9 mouse cellular contexts compared by ENCODE assay signal in the genomic region with DNA sequence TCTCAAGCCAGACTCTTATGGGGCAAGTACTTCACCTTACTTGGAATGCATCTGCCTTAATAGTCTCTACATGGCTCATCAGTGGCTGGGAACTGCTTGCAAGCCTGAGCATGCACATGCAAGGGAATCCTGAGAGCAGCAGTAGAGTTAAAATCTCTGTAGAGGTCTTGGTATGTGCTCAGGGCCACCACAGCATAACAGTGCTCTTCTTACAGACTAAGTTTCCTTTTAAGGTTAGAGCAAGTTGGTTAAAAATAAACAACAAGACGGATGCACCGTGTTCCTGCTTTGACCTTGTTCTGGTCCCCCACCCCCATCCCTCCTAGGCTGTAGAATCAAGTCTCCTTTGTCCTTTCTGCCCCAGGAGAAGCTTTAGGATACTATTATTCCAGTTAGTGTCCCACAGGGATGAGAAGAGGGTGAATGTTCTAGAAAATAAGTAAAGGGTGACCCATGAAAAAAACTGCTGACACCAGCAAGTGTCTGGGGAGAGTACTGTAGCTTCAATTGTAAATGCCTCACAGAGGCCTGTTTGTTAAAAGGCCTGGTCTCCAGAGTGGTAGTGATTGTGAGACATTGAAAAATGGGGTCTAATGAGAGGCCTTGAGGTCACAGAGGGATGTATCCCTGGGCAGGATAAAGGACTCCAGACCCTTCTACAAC. TPM values are rescaled to one million over a fixed set of nuclear protein-coding genes. Genes with fewer than 3 reads are reported as not detected.
DNase-seq lines count a peak whose midpoint lies in the region; ATAC-seq and TF ChIP-seq lines count a peak whose summit lies in the region.
"Had no signal": no experiment of that assay in that cellular context is flagged by ENCODE, and none has a peak within 500 bp of the region (broad histone marks: within the 10 kb centered on the region; RNA-seq: fewer than 3 reads in every experiment).

No protein-coding gene starts in this region.

- peak overlapping the region; percentile 36; the same call in 1 of the 2 replicates for H3K27ac ChIP-seq in kidney, embryonic 16.5 days (ENCODE audit: low read length)
- no peak overlapping the region for H3K27ac ChIP-seq in ES-E14 (ENCODE audit: insufficient read depth, low read depth, low read length, poor library complexity, severe bottlenecking)
- peak overlapping the region; percentile 80 for H3K27ac ChIP-seq in embryonic fibroblast, embryonic 13.5 days (ENCODE audit: insufficient read depth, low read length)
- H3K27ac ChIP-seq in stomach, embryonic 15.5 days, result peak overlapping the region; percentile 19; the same call in 1 of the 2 replicates
- H3K27ac ChIP-seq: hindbrain, postnatal 0 days had no signal

- TF ChIP-seq POLR2A in embryonic fibroblast, embryonic 13.5 days (IDR thresholded peaks at IDR 0.05; ENCODE audit: low read depth, low read length), result no peak

- WGBS in kidney, embryonic 16.5 days, result 16% methylated on average over 2 of the region's 2 CpGs
- 8% methylated on average over 2 of the region's 2 CpGs for WGBS in stomach, embryonic 15.5 days

- no peak for TF ChIP-seq CTCF in embryonic fibroblast, embryonic 13.5 days (IDR thresholded peaks at IDR 0.05; ENCODE audit: borderline replicate concordance, insufficient read depth, low read length)

- H3K4me3 ChIP-seq in kidney, embryonic 16.5 days (ENCODE audit: low read length), result no peak overlapping the region
- no peak overlapping the region for H3K4me3 ChIP-seq in ES-E14 (ENCODE audit: insufficient read depth in 1 of 2, low read depth in 1 of 2, low read length in 2 of 2, poor library complexity in 1 of 2, severe bottlenecking in 1 of 2)
- no peak overlapping the region for H3K4me3 ChIP-seq in embryonic fibroblast, embryonic 13.5 days (ENCODE audit: insufficient read depth, low read length)
- no peak overlapping the region for H3K4me3 ChIP-seq in stomach, embryonic 15.5 days (replicated peaks)
- H3K4me3 ChIP-seq: myocyte had no signal

- in situ Hi-C loops in ES-E14 (cut with MboI; ENCODE audit: low sequenced_read_pairs in 2 of 2, unreplicated experiment in 2 of 2), result no loop called here

- H3K9ac ChIP-seq in kidney, embryonic 16.5 days (replicated peaks; ENCODE audit: low read length), result no peak overlapping the region
- H3K9ac ChIP-seq in ES-E14 (ENCODE audit: insufficient read depth, low read depth, low read length, poor library complexity, severe bottlenecking), result no peak overlapping the region
- no peak overlapping the region for H3K9ac ChIP-seq in stomach, embryonic 15.5 days

- peaks cover 13% of the 10 kb centered on the region for H3K4me1 ChIP-seq in kidney, embryonic 16.5 days (ENCODE audit: insufficient read depth, low read length)
- peaks cover 2 to 5% of the 10 kb centered on the region in 2 experiments; a peak in 3 of 4 replicates for H3K4me1 ChIP-seq in ES-E14 (ENCODE audit: control insufficient read depth in 2 of 2, insufficient read depth in 2 of 2, low read length in 2 of 2, poor library complexity in 1 of 2)
- no peaks in the 10 kb centered on the region for H3K4me1 ChIP-seq in embryonic fibroblast, embryonic 13.5 days (ENCODE audit: control insufficient read depth, insufficient read depth, low read length)
- no peaks in the 10 kb centered on the region for H3K4me1 ChIP-seq in stomach, embryonic 15.5 days

- H3K36me3 ChIP-seq in kidney, embryonic 16.5 days (ENCODE audit: insufficient read depth, low read length), result no peaks in the 10 kb centered on the region
- no peaks in the 10 kb centered on the region for H3K36me3 ChIP-seq in ES-E14 (ENCODE audit: control insufficient read depth, insufficient read depth, low read length, poor library complexity, severe bottlenecking)
- no peaks in the 10 kb centered on the region for H3K36me3 ChIP-seq in stomach, embryonic 15.5 days

- DNase-seq in kidney, postnatal 4 days, result no peak
- DNase-seq in ES-E14 (ENCODE audit: low read depth, low spot score), result no peak
- no peak for DNase-seq in cerebellum, postnatal 4 days (ENCODE audit: low spot score in 2 of 2)

- peak; percentile 62 for ATAC-seq in kidney, embryonic 16.5 days (ENCODE audit: low FRiP score, low TSS enrichment)
- peak; percentile 43; the same call in 1 of the 2 replicates for ATAC-seq in stomach, embryonic 15.5 days (ENCODE audit: insufficient read depth, low FRiP score, low read depth)
- no peak for ATAC-seq in megakaryocyte progenitor cell, adult 5-6 weeks (replicated peaks; ENCODE audit: poor library complexity)
- ATAC-seq: hindbrain, postnatal 0 days had no signal

- no peaks in the 10 kb centered on the region for H3K27me3 ChIP-seq in kidney, embryonic 16.5 days (ENCODE audit: insufficient read depth, low read length)
- H3K27me3 ChIP-seq in stomach, embryonic 15.5 days (replicated peaks), result no peaks in the 10 kb centered on the region

- H3K9me3 ChIP-seq in kidney, embryonic 16.5 days (ENCODE audit: low read length), result no peaks in the 10 kb centered on the region
- H3K9me3 ChIP-seq in ES-E14 (ENCODE audit: control insufficient read depth, insufficient read depth, low read depth, low read length), result no peaks in the 10 kb centered on the region
- no peaks in the 10 kb centered on the region for H3K9me3 ChIP-seq in stomach, embryonic 15.5 days

- no peak overlapping the region for H3K4me2 ChIP-seq in kidney, embryonic 16.5 days (replicated peaks; ENCODE audit: low read depth, low read length)
- no peak overlapping the region for H3K4me2 ChIP-seq in stomach, embryonic 15.5 days

TF ChIP-seq in ES-E14, 5 proteins besides CTCF, POLR2A, EP300 and RAD21:
- TF ChIP-seq MAFK (IDR thresholded peaks at IDR 0.05; ENCODE audit: insufficient read depth, low read depth, low read length), result 0 out of 2 replicates have a peak, but pooled peaks have one; percentile 55
- TF ChIP-seq CHD2 (IDR thresholded peaks at IDR 0.05; ENCODE audit: low read depth, low read length), result no peak
- no peak for TF ChIP-seq ZC3H11A (IDR thresholded peaks at IDR 0.05; ENCODE audit: borderline replicate concordance, low read depth, low read length)

RNA-seq across cellular contexts. Expression of a gene that starts 31.4 kb away (rescaled TPM):
- 19.0 and 22.5 TPM in 2 replicates for polyA plus RNA-seq in kidney, embryonic 16.5 days (2015; fragmentation: Nextera tagmentation; extraction: Ambion mirVana)
- total RNA-seq in ES-E14 (2012; rRNA removed), result 48.2 and 56.9 TPM in 2 replicates
- polyA plus RNA-seq in embryonic fibroblast, embryonic 13.5 days (2011; ENCODE audit: insufficient read length, low read depth, missing spikeins), result 51.6 and 51.7 TPM in 2 replicates
- 19.2 and 19.3 TPM in 2 replicates for polyA plus RNA-seq in stomach, embryonic 15.5 days (2015; fragmentation: Nextera tagmentation; extraction: Ambion mirVana)
- total RNA-seq in megakaryocyte progenitor cell, adult 5-6 weeks (2015), result 47.0 and 49.6 TPM in 2 replicates
- 87.0 and 116 TPM in 2 replicates for total RNA-seq in megakaryocyte progenitor cell, adult 5-6 weeks (2017)
